ENCODE assay signal across 10 mouse cellular contexts in the genomic region with DNA sequence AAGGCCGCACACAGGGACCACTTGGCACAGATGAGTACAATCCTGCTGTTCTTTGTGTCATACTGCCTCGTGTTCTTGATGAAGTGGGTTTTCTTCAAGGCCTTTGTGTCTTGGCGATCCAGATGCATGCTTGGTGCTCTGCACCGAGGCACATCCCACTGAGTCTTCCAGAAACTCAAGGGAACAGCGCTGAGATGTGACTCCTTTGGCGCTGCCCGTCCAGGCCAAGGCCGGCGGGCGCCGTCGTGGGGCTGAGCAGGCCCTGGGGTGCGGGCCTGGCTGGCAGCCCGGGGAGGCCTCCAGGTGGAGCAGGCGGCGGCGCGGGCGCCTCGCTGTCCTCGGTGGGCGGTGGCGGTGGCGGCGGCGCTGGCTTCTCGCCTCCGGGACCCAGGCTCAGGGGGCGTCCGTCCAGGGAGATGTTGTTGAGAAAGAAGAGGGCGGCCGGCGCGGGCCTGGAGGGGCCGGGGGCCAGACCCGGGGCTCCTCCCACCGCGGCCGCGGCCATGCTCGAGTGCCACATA. TPM values are rescaled to one million over a fixed set of nuclear protein-coding genes. Genes with fewer than 3 reads are reported as not detected.
DNase-seq lines count a peak whose midpoint lies in the region; ATAC-seq lines count a peak whose summit lies in the region.
"Had no signal": no experiment of that assay in that cellular context is flagged by ENCODE, and none has a peak within 500 bp of the region (broad histone marks: within the 10 kb centered on the region; RNA-seq: fewer than 3 reads in every experiment).

No protein-coding gene starts in this region.

- no peaks in the 10 kb centered on the region for H3K4me1 ChIP-seq in heart, embryonic 11.5 days (ENCODE audit: control insufficient read depth, insufficient read depth, low read length)
- H3K4me1 ChIP-seq in brown adipose tissue, adult 24 weeks (ENCODE audit: control insufficient read depth, insufficient read depth, insufficient read length, low read length), result no peaks in the 10 kb centered on the region
- H3K4me1 ChIP-seq in hindbrain, embryonic 16.5 days (ENCODE audit: control insufficient read depth, insufficient read depth, low read depth, low read length), result no peaks in the 10 kb centered on the region; the same call in 1 of the 2 replicates
- H3K4me1 ChIP-seq: megakaryocyte, embryonic 14.5 days had no signal

- peak overlapping the region; percentile 42 for H3K4me3 ChIP-seq in heart, embryonic 11.5 days (ENCODE audit: low read depth, low read length)
- H3K4me3 ChIP-seq in brown adipose tissue, adult 24 weeks (ENCODE audit: insufficient read depth, low read depth, low read length), result peak overlapping the region; percentile 23; the same call in 1 of the 2 replicates
- peak overlapping the region; percentile 36 for H3K4me3 ChIP-seq in hindbrain, embryonic 16.5 days (ENCODE audit: low read length)
- H3K4me3 ChIP-seq: megakaryocyte, embryonic 14.5 days had no signal

- H3K4me2 ChIP-seq in heart, embryonic 11.5 days, result peak overlapping the region; percentile 67
- H3K4me2 ChIP-seq in hindbrain, embryonic 16.5 days (ENCODE audit: low read length), result peak overlapping the region; percentile 57

- H3K9ac ChIP-seq in heart, embryonic 11.5 days (ENCODE audit: low read depth, low read length), result peak overlapping the region; percentile 66
- H3K9ac ChIP-seq in hindbrain, embryonic 16.5 days (ENCODE audit: low read depth, low read length), result peak overlapping the region; percentile 50

- H3K27ac ChIP-seq in heart, embryonic 11.5 days (ENCODE audit: low read depth, low read length), result no peak overlapping the region
- H3K27ac ChIP-seq in brown adipose tissue, adult 24 weeks (replicated peaks; ENCODE audit: low read depth, low read length), result no peak overlapping the region
- no peak overlapping the region for H3K27ac ChIP-seq in hindbrain, embryonic 16.5 days (ENCODE audit: low read depth, low read length)

- ATAC-seq in heart, embryonic 11.5 days (replicated peaks; ENCODE audit: insufficient number of reproducible peaks, low FRiP score, low TSS enrichment), result no peak
- peak; percentile 50 for ATAC-seq in hindbrain, embryonic 16.5 days
- ATAC-seq in megakaryocyte, adult 5-6 weeks (ENCODE audit: poor library complexity, severe bottlenecking), result no peak

- H3K9me3 ChIP-seq in heart, embryonic 11.5 days (replicated peaks; ENCODE audit: control insufficient read depth, low read length), result no peaks in the 10 kb centered on the region
- H3K9me3 ChIP-seq in hindbrain, embryonic 16.5 days (ENCODE audit: control insufficient read depth, low read length), result no peaks in the 10 kb centered on the region

- no peaks in the 10 kb centered on the region for H3K27me3 ChIP-seq in heart, embryonic 11.5 days (ENCODE audit: control insufficient read depth, insufficient read depth, low read length)
- H3K27me3 ChIP-seq in hindbrain, embryonic 16.5 days (replicated peaks; ENCODE audit: control insufficient read depth, insufficient read depth, low read length), result no peaks in the 10 kb centered on the region
- H3K27me3 ChIP-seq: CH12.LX had no signal

- no peaks in the 10 kb centered on the region for H3K36me3 ChIP-seq in heart, embryonic 11.5 days (ENCODE audit: control insufficient read depth, insufficient read depth, low read length)
- H3K36me3 ChIP-seq in hindbrain, embryonic 16.5 days (ENCODE audit: control insufficient read depth, insufficient read depth, low read length), result no peaks in the 10 kb centered on the region

- WGBS in heart, embryonic 11.5 days (ENCODE audit: insufficient replicate concordance), result 18% methylated on average over 35 of the region's 41 CpGs
- 19% methylated on average over 39 of the region's 41 CpGs for WGBS in hindbrain, embryonic 16.5 days

- DNase-seq in heart, adult 18-20 months, result no peak
- peak; percentile 37 for DNase-seq in neural tube, embryonic 10.5 days (ENCODE audit: extremely low spot score, low spot score)
- no peak for DNase-seq in layer of hippocampus, adult 18-20 months (ENCODE audit: low spot score in 2 of 2)
- no peak for DNase-seq in spleen, postnatal 4 days (ENCODE audit: low spot score in 2 of 2)

RNA-seq across cellular contexts. Expression of a gene that starts 6.1 kb away (rescaled TPM):
- polyA plus RNA-seq in heart, embryonic 11.5 days (2014; fragmentation: Nextera tagmentation; extraction: Ambion mirVana), result 9.6 and 13.6 TPM in 2 replicates
- total RNA-seq in heart, adult 18-20 months (2021), result 10 to 100 TPM; 23.4 to 28.1 TPM
- polyA plus RNA-seq in brown adipose tissue, adult 24 weeks (2012; ENCODE audit: insufficient read depth, insufficient read length, missing spikeins), result 24.7 and 25.3 TPM in 2 replicates
- 43.7 and 44.5 TPM in 2 replicates for polyA plus RNA-seq in hindbrain, embryonic 16.5 days (2015; fragmentation: Nextera tagmentation; extraction: Ambion mirVana)
- total RNA-seq in layer of hippocampus, adult 18-20 months (2021), result 10 to 100 TPM; 32.3 to 32.8 TPM
- total RNA-seq in megakaryocyte, adult 5-6 weeks (2015), result 5.1 and 6.8 TPM in 2 replicates
- 9.0 and 13.2 TPM in 2 replicates for total RNA-seq in megakaryocyte, adult 5-6 weeks (2017)

RNA-seq across cellular contexts. Expression of a gene that starts 30.4 kb away (rescaled TPM):
- polyA plus RNA-seq in heart, embryonic 11.5 days (2014; fragmentation: Nextera tagmentation; extraction: Ambion mirVana), result not detected in 2 replicates
- total RNA-seq in heart, adult 18-20 months (2021), result not detected
- not detected in 2 replicates for polyA plus RNA-seq in brown adipose tissue, adult 24 weeks (2012; ENCODE audit: insufficient read depth, insufficient read length, missing spikeins)
- polyA plus RNA-seq in hindbrain, embryonic 16.5 days (2015; fragmentation: Nextera tagmentation; extraction: Ambion mirVana), result not detected in 2 replicates
- not detected for total RNA-seq in layer of hippocampus, adult 18-20 months (2021)
- not detected in 2 replicates for total RNA-seq in megakaryocyte, adult 5-6 weeks (2015)
- not detected in 2 replicates for total RNA-seq in megakaryocyte, adult 5-6 weeks (2017)
- total RNA-seq: CH12.LX had no signal
